Mouse (Mus musculus): ENCODE results near the gene Tcf7l2.

Tcf7l2 gene

GRCm38 (mm10) chr19:55729376-55729775 is 12.2 kb upstream of the Tcf7l2 start:
- no peak for DNase-seq (ENCODE audit: low spot score in 2 of 2)

DNA sequence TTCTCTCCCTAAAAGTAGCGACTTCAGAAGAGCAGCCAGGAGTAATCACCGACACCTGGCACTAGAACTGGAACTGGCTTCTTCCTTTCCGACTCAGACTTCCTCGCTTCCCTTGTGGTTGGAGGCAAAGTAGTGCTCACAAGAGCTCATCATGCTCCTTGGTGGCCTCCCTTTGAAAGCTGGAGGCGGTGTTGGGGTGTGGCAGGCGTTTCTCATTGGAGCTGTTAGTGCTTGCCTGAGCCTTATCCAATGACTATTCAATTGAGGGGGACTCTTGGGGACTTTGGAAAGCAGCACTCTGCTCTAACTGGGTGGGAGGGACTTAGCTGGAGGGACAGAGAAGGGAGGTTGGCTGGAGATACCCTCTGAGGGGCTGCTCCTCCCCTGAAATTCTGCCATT is 9.1 kb upstream of the Tcf7l2 start:
- no peak for DNase-seq (ENCODE audit: low spot score in 2 of 2)

GRCm38 (mm10) chr19:55732994-55733393 is 8.6 kb upstream of the Tcf7l2 start:
- DNase-seq (ENCODE audit: low spot score in 2 of 2): no peak

GRCm38 (mm10) chr19:55736016-55736415 is 5.6 kb upstream of the Tcf7l2 start:
- no peak for DNase-seq (ENCODE audit: low spot score in 2 of 2)

DNA sequence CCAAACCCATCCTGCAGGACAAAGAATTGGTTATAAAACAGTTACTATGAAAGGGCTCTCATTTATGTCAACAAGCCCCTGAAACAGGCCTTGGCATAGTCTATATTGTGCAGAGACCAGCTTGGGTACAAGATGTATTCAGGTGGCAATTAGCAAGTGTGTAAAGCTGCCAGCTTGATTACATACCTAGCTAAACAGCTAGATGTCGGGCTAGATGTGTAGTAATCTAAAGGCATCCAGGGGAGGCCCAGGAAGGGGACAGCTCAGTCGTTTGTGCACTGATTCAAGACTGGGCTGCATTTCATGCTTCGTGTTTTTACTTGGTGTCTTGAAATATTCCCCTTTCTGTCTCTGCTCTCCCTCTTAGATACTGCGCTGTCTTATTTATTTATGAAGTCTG is 1.9 kb upstream of the Tcf7l2 start:
- DNase-seq (ENCODE audit: low spot score in 2 of 2): no peak

- no peak for DNase-seq (ENCODE audit: low spot score in 2 of 2)
Measured at GRCm38 (mm10) chr19:55740753-55741438, 724 bp upstream of the Tcf7l2 start.

GRCm38 (mm10) chr19:55742386-55743000 is 873 bp downstream of the Tcf7l2 start:
- DNase-seq (ENCODE audit: low spot score in 2 of 2): peak in 1 of 2 experiments; percentile 38

- peak in 1 of 2 experiments; percentile 40 for DNase-seq (ENCODE audit: low spot score in 2 of 2)
Measured at GRCm38 (mm10) chr19:55743001-55743556, 1.5 kb downstream of the Tcf7l2 start.

DNA sequence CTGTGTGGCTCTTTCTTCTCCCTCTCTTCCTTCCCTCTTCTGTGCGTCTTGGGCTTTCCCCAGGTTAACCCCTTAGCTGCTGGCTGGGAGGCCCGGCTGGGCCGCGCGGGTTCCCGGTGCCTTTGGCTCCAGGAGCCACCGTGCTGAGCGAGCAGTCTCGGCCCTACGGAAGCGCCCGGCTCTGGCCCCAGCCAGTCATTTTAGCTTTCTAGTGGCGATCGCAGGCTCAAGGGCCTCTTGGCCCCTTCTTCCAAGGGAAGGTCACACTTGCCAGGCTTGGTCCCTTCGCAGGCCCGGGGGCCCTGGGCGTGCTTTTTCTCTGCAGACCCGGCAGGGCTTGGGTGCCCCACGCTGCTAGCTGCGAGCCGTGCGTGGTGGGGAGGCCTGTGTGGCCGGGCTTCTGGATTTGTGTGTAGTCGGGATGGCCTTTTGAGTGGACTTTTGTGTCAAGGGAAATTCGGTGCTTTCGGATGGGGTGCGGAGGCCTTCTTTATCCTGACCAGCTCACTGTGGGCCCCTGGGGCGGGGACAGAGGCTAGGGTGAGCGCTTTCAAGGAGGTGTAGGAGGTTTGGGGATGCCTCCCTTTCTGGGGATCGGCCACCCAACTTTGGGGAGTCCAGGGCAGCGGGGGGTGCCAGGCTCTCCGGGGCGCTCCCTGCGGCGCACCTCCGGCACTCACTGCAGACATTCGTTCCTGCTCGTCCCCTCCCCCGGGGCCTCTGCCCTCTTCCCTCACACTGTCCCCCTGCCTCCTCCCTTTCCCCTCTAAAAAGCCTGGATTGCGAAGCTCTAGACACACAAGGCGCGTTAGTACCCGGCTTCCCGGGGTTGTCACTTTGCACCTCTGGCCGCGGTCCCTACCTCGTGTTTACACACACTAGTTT is 2.2 kb downstream of the Tcf7l2 start:
- peak; percentile 31 to 69 for DNase-seq (ENCODE audit: low spot score in 2 of 2)

GRCm38 (mm10) chr19:55744576-55745191 is 3.1 kb downstream of the Tcf7l2 start:
- no peak for DNase-seq (ENCODE audit: low spot score in 2 of 2)

GRCm38 (mm10) chr19:55745192-55745578 is 3.6 kb downstream of the Tcf7l2 start:
- no peak for DNase-seq (ENCODE audit: low spot score in 2 of 2)

- DNase-seq (ENCODE audit: low spot score in 2 of 2): no peak
Measured at GRCm38 (mm10) chr19:55746241-55746640, 4.6 kb downstream of the Tcf7l2 start.

GRCm38 (mm10) chr19:55747237-55747925 is 5.8 kb downstream of the Tcf7l2 start:
- DNase-seq (ENCODE audit: low spot score in 2 of 2): no peak

DNA sequence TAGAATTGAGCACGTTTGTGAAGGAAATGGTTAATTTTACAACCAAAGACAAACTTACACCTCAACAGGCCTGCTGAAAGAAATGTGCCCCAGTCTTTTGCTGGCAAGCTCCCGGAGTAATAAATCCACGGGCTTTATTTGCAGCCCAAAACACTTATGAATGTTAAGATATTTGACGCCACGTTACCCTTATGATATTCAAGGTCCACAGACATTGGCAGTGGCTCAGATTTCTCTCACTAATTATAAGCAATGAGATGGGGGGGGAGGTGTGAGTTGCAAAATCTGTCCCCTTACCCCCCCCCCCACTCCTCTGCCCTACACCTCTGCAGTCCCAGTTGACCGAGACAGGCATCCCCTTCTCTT is 6.3 kb downstream of the Tcf7l2 start:
- DNase-seq (ENCODE audit: low spot score in 2 of 2): no peak

- no peak for DNase-seq (ENCODE audit: low spot score in 2 of 2)
Measured at GRCm38 (mm10) chr19:55748801-55749200, 7.2 kb downstream of the Tcf7l2 start.

GRCm38 (mm10) chr19:55749532-55749931 is 7.9 kb downstream of the Tcf7l2 start:
- no peak for DNase-seq (ENCODE audit: low spot score in 2 of 2)

DNA sequence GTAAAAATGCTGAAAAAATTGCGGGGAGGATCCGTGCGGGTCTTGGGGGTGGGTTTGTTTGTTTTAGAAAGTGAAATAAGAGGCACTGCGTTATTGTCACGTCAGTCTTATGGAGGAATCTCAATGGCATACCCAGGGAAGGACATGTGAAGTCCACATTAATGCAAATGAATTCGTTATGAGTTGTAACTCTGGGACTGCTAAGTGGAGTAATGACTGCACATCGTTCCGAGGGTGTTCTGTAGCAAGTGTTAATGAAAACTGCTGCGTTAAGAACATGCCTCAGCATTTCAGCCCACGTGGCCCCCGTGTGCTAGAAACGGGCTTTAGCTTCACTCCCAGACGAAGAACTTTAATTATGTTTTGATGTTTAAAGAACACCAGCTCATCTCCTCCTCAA is 8.4 kb downstream of the Tcf7l2 start:
- DNase-seq (ENCODE audit: low spot score in 2 of 2): no peak

DNA sequence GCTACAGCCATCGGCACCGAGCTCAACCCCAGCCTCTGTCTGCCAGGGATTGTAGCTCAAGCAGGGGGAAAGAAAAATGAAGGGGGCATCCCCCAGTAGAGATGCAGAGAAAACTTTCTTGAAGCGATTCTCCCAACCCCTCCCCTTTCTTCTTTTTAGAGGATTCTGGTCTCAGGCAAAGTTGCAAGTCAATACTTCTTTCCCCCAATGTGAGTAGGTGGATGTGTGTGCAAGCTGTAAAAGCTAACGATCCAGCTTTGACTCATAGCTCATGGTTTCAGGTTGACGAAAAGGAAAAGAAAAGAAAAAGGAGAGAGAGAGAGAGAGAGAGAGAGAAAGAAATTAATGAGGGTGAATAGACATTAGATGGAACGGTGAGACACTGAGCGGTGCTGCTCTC is 8.8 kb downstream of the Tcf7l2 start:
- DNase-seq (ENCODE audit: low spot score in 2 of 2): no peak

GRCm38 (mm10) chr19:55752861-55753260 is 11.2 kb downstream of the Tcf7l2 start:
- DNase-seq (ENCODE audit: low spot score in 2 of 2): no peak

DNA sequence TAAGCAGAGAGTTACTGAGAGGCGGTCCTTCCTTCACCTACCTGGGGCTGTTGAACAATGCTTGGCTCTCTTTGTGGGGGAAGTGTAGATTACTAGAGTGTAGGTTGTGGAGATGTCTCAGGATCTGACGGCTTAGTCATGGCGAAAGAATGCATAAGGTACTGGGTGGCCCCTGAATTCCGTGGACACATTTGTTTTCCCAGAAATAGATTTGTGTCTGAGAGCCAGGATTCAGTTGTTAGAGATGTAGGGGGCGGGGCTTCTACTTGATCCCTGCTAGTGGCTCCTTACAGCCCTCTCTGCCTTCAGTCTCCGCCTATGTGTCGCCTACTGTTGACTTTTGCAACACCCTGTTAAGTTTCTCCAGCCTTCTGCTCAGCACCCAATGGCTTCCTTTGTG is 12.7 kb downstream of the Tcf7l2 start:
- DNase-seq (ENCODE audit: low spot score in 2 of 2): no peak

DNA sequence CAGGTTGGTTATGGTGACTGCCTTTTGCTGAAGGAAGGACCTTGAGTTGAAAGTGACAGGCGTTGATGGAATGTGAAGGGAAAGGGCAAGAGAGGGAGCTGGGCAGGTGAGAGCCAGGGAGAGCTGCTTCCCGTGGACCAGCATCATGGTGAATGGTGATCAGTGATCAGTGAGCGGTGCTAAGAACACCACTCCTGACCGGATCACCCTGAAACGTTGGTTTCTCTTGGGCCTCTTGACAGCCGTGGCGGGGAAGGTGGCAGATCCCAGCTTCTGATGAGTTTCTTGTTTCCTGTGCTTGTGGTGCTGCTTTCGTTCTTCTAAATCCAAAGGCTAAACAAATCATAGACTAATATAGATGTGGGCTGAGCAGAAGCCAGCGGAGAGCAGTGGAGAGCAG is 13.8 kb downstream of the Tcf7l2 start:
- no peak for DNase-seq (ENCODE audit: low spot score in 2 of 2)
